Mouse (Mus musculus) lung, postnatal 0 days (tissue): Measurements from ENCODE around the gene Sash1.

ENCODE experiments used
- CTCF ChIP-seq: IDR thresholded peaks from 2 replicates; pipeline ENCODE4 v1.5.1; 2016; ENCODE audit warnings: antibody characterized with exemption, mild to moderate bottlenecking
- EP300 ChIP-seq: IDR thresholded peaks from 2 replicates; pipeline ENCODE4 v1.6.1; 2016; ENCODE audit warnings: antibody characterized with exemption, mild to moderate bottlenecking, control low read depth

- TF ChIP-seq EP300 (no peak), CTCF (no peak)
Observed at GRCm38 (mm10) chr10:8860655-8861054, 25.2 kb downstream of the Sash1 start.
